Mouse (Mus musculus): ENCODE data around the gene Creb3l1. TPM values are rescaled to one million over a fixed set of nuclear protein-coding genes. Genes with fewer than 3 reads are reported as not detected.

The Creb3l1 gene
- total RNA-seq, 2 experiments from 2014 or later: 3.9 to 6.0 TPM

GRCm38 (mm10) chr2:91955875-91956274 lies 68.4 kb downstream of the Creb3l1 start:
- DNase-seq (ENCODE audit: low spot score in 2 of 2): no peak
- intact Hi-C loops (cut with DNase I): no loop called here

GRCm38 (mm10) chr2:91955121-91955591 lies 69.1 kb downstream of the Creb3l1 start:
- intact Hi-C loops (cut with DNase I): no loop called here

GRCm38 (mm10) chr2:91953825-91954224 lies 70.5 kb downstream of the Creb3l1 start:
- DNase-seq (ENCODE audit: low spot score in 2 of 2): no peak
- intact Hi-C loops (cut with DNase I): no loop called here

More at GRCm38 (mm10) chr2:91955121-91955591, 69.1 kb downstream of the Creb3l1 start:
- no peak for DNase-seq (ENCODE audit: low spot score in 2 of 2)

GRCm38 (mm10) chr2:91950275-91951085 lies 73.8 kb downstream of the Creb3l1 start:
- intact Hi-C loops (cut with DNase I): no loop called here
- no peak for DNase-seq (ENCODE audit: low spot score in 2 of 2)

- DNase-seq (ENCODE audit: low spot score in 2 of 2): no peak
- intact Hi-C loops (cut with DNase I): no loop called here
Measured at GRCm38 (mm10) chr2:91949411-91950274, 74.7 kb downstream of the Creb3l1 start.

GRCm38 (mm10) chr2:91948792-91949241 lies 75.5 kb downstream of the Creb3l1 start:
- DNase-seq (ENCODE audit: low spot score in 2 of 2): no peak
- intact Hi-C loops (cut with DNase I): no loop called here

- no peak for DNase-seq (ENCODE audit: low spot score in 2 of 2)
- intact Hi-C loops (cut with DNase I): no loop called here
Measured at GRCm38 (mm10) chr2:91948151-91948509, 76.2 kb downstream of the Creb3l1 start.

GRCm38 (mm10) chr2:91947397-91948150 lies 76.7 kb downstream of the Creb3l1 start:
- intact Hi-C loops (cut with DNase I): no loop called here
- DNase-seq (ENCODE audit: low spot score in 2 of 2): no peak

GRCm38 (mm10) chr2:91946836-91947235 lies 77.5 kb downstream of the Creb3l1 start:
- DNase-seq (ENCODE audit: low spot score in 2 of 2): no peak
- intact Hi-C loops (cut with DNase I): no loop called here

- DNase-seq (ENCODE audit: low spot score in 2 of 2): no peak
- intact Hi-C loops (cut with DNase I): loop anchor here (2.0 kb wide), 2 partner anchors 17 to 41 kb away; no protein-coding TSS in a partner anchor
Measured at GRCm38 (mm10) chr2:91945483-91945882, 78.8 kb downstream of the Creb3l1 start, which contains the start of gene Gm9821. Gene Gm9821 (plus strand): TSS chr2:91945703.

- peak; percentile 84 to 88 for DNase-seq (ENCODE audit: low spot score in 2 of 2)
- intact Hi-C loops (cut with DNase I): loop anchor here (2.0 kb wide), 2 partner anchors 18 to 42 kb away; no protein-coding TSS in a partner anchor
Measured at GRCm38 (mm10) chr2:91944170-91944950, 79.9 kb downstream of the Creb3l1 start.

- intact Hi-C loops (cut with DNase I): no loop called here
- no peak for DNase-seq (ENCODE audit: low spot score in 2 of 2)
Measured at GRCm38 (mm10) chr2:91942356-91942755, 81.9 kb downstream of the Creb3l1 start.

GRCm38 (mm10) chr2:91939303-91939935 lies 84.9 kb downstream of the Creb3l1 start:
- DNase-seq (ENCODE audit: low spot score in 2 of 2): no peak
- intact Hi-C loops (cut with DNase I): no loop called here

- intact Hi-C loops (cut with DNase I): no loop called here
- peak in 1 of 2 experiments; percentile 74 for DNase-seq (ENCODE audit: low spot score in 2 of 2)
Measured at GRCm38 (mm10) chr2:91936154-91936553, 88.1 kb downstream of the Creb3l1 start.

GRCm38 (mm10) chr2:91934826-91935525 lies 89.3 kb downstream of the Creb3l1 start:
- intact Hi-C loops (cut with DNase I): loop anchor here (5.0 kb wide), 1 partner anchor 37 kb away; no protein-coding TSS in a partner anchor
- no peak for DNase-seq (ENCODE audit: low spot score in 2 of 2)

- intact Hi-C loops (cut with DNase I): loop anchor here (5.0 kb wide), 1 partner anchor 38 kb away; no protein-coding TSS in a partner anchor
- DNase-seq (ENCODE audit: low spot score in 2 of 2): no peak
Measured at GRCm38 (mm10) chr2:91934016-91934415, 90.3 kb downstream of the Creb3l1 start.

- intact Hi-C loops (cut with DNase I): loop anchor here (5.0 kb wide), 1 partner anchor 39 kb away; no protein-coding TSS in a partner anchor
- DNase-seq (ENCODE audit: low spot score in 2 of 2): no peak
Measured at GRCm38 (mm10) chr2:91933471-91933870, 90.8 kb downstream of the Creb3l1 start.

Data from left cerebral cortex, postnatal 14 days (tissue).